Mouse (Mus musculus) myocyte (in vitro differentiated cells): ENCODE data around the gene Gab1.

Experiments
- CEBPB ChIP-seq: IDR thresholded peaks from 2 replicates; pipeline ENCODE4 v1.6.1; 2011; ENCODE audit warnings: mild to moderate bottlenecking, moderate library complexity; ENCODE audit not compliant: poor library complexity, insufficient read depth, severe bottlenecking
- E2F4 ChIP-seq: IDR thresholded peaks from one replicate; pipeline ENCODE4 v1.6.1; 2011; ENCODE audit warnings: mild to moderate bottlenecking, control low read depth, moderate library complexity; ENCODE audit not compliant: insufficient read depth
- MYOG ChIP-seq, 3 experiments: IDR thresholded peaks; one replicate each; pipeline ENCODE4 v1.6.1; 2011; ENCODE audit warnings: control low read depth in 2 of 3, low read depth in 2 of 3, mild to moderate bottlenecking in 2 of 3; ENCODE audit not compliant: insufficient read length in 2 of 3, control insufficient read depth in 1 of 3, insufficient read depth in 1 of 3
- POLR2A ChIP-seq: IDR thresholded peaks from one replicate; pipeline ENCODE4 v1.6.1; 2011; ENCODE audit warnings: low read depth, mild to moderate bottlenecking, control low read depth, moderate library complexity; ENCODE audit not compliant: insufficient read length
- TCF12 ChIP-seq: IDR thresholded peaks from one replicate; pipeline ENCODE4 v1.6.1; 2011; ENCODE audit warnings: mild to moderate bottlenecking, control low read depth; ENCODE audit not compliant: poor library complexity, insufficient read depth, severe bottlenecking
- TCF3 ChIP-seq: IDR thresholded peaks from one replicate; pipeline ENCODE4 v1.6.1; 2011; ENCODE audit warnings: low read depth, control low read depth; ENCODE audit not compliant: insufficient read length
- USF1 ChIP-seq: IDR thresholded peaks from one replicate; pipeline ENCODE4 v1.6.1; 2011; ENCODE audit warnings: low read depth, mild to moderate bottlenecking, control low read depth, moderate library complexity

DNA sequence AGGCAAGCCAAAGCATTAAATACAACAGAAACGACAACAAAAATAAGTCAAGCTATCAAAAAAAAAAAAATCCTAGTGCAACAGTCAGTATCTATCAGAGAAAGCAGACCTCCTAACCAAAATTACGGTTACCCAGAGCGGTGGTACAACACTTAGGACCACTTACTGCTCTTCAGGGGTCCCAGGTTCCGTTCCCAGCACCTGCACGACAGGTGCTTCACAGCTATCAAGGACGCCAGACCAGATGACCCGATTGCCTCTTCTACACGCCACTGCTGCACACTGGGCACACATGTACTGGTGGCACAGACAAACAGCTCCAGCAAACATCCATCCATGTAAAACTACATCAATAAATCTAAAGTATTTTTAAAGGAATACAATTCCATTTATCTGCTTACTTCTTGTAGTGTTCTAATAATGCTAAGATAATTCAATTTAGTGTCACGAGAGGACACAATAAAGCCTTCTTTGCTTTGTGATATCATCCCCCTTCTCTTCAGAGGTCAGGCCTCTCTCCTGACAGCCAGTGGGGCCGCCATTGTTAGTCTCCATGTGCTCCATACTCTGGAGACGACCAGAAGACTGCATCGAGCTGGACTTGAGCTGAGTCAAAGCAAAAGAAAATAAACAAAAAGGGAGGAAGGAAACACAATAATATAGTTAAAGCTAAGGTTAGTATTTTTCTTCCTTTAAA is 12.2 kb downstream of the Gab1 start:
- TF ChIP-seq CEBPB (no peak), MYOG (IDR thresholded peaks at IDR 0.05; ENCODE audit: control insufficient read depth in 1 of 3, insufficient read depth in 1 of 3, insufficient read length in 2 of 3, low read depth in 2 of 3) (no peak), TCF3 (no peak), POLR2A (no peak), TCF12 (no peak), E2F4 (no peak), USF1 (no peak)
